Mouse (Mus musculus): ENCODE measurements at regions not wholly inside any gene's neighbourhood (a gene's known extent, or its start where the extent isn't known, plus 50 kb on each side); places are given as distances from the start of the nearest gene placed in this dataset.

DNA sequence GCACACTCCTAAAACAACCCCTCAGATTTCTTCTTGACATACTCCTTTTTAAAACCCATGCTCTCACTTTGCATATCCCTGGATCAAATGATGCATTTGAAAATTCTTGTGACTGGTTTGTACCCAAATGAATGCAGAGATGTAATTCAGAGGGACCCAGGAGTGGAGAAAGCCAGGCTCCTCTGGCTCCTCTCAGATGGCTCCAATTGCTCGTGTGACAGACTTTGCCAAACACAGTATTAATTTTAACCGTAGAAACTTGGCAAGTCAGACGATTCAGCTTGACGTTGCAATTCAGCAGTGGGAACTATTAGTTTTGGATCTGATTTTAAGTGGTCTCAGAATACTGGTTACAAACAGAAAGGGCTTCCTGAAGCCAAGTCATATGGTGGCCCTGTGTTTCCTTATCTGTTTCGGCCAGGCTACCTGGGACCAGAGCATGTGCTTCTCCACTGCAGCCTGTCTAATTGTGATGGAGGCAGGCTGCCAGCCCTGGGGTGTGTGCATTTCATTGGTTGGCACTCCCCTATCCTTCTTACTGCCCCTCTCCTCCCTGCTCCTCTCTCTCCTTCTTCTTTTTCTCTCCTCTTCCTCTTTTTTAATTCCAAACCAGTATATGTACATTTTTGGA is 81.9 kb upstream of the Klf12 start:
- TF ChIP-seq CTCF (IDR thresholded peaks at IDR 0.05; ENCODE audit: borderline replicate concordance, control insufficient read depth, extremely low read depth, insufficient read depth, low read length, poor library complexity) (no peak), POLR2A (IDR thresholded peaks at IDR 0.05; ENCODE audit: control insufficient read depth, extremely low read depth, insufficient read depth, low read length, poor library complexity) (no peak)
- Histone ChIP-seq H3K27me3 (ENCODE audit: control insufficient read depth, insufficient read depth, low read length) (no peaks in the 10 kb centered on the region), H3K4me3 (ENCODE audit: control insufficient read depth, insufficient read depth, low read length) (no peak overlapping the region), H3K27ac (ENCODE audit: control insufficient read depth, insufficient read depth, low read length) (no peak overlapping the region), H3K36me3 (ENCODE audit: control insufficient read depth, insufficient read depth, low read length) (no peaks in the 10 kb centered on the region), H3K4me1 (replicated peaks; ENCODE audit: control insufficient read depth, insufficient read depth, low read length) (no peaks in the 10 kb centered on the region)
- DNase-seq, result no peak
- WGBS, result 39% methylated on average over 5 of the region's 5 CpGs

DNA sequence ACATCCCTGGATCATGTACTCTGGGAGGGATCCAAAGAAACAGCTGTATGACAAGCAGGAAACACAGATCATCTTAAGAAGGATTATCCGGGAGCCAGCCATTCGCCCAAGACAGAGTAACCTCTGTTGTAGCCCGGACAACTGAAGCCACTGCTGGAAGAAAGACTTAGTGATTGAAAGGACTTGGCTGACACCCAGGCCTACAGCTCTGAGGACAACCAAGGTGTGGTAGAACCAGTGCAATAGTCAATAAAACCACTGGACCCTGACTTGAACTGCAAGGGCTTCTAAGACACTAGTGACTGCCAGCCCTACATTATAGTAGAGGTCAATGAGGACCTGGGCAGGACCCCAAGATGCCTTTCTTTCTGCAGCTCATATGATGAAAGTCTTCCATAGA is 78.3 kb upstream of the Klf12 start:
- Histone ChIP-seq H3K36me3 (ENCODE audit: control insufficient read depth, insufficient read depth, low read length) (no peaks in the 10 kb centered on the region), H3K27ac (ENCODE audit: control insufficient read depth, insufficient read depth, low read length) (no peak overlapping the region), H3K4me3 (ENCODE audit: control insufficient read depth, insufficient read depth, low read length) (no peak overlapping the region), H3K4me1 (replicated peaks; ENCODE audit: control insufficient read depth, insufficient read depth, low read length) (no peaks in the 10 kb centered on the region), H3K27me3 (ENCODE audit: control insufficient read depth, insufficient read depth, low read length) (no peaks in the 10 kb centered on the region)
- DNase-seq, result no peak
- 93% methylated on average over 3 of the region's 3 CpGs for WGBS
- no peak for TF ChIP-seq POLR2A (IDR thresholded peaks at IDR 0.05; ENCODE audit: control insufficient read depth, extremely low read depth, insufficient read depth, low read length, poor library complexity)
- TF ChIP-seq CTCF (IDR thresholded peaks at IDR 0.05; ENCODE audit: borderline replicate concordance, control insufficient read depth, extremely low read depth, insufficient read depth, low read length, poor library complexity), result no peak

DNA sequence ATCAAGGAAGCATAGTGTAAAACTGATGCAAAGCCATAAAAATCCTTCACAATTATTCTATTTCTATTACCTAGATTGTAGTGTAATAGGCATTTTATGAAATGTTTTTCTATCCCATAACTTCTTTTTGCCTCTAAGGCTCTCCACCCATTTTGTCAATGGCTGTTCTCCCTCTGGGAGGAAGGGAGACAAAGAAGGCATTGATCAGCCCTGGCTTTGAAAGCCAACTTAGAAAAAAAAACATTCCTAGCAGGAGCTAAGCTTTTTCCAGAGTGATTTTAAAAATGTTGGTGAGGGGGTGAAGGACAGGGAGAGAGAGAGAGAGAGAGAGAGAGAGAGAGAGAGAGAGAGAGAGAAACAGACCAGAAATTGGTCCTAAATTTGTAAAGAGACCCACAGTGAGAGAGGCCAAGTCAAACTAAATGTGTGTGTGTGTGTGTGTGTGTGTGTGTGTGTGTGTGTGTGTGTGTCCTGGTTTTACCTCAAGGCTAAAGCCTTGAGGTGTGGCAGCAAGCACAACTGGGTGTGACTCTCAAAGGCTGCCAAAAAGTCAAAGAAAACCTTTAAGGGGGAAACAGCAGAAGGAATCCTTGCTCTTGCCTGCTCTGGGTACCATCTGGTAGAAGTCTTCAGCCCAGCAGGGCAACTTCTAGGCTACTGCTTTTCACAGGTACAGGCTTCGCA is 77.0 kb upstream of the Klf12 start:
- H3K4me1 ChIP-seq (replicated peaks; ENCODE audit: control insufficient read depth, insufficient read depth, low read length), result no peaks in the 10 kb centered on the region
- H3K27ac ChIP-seq (ENCODE audit: control insufficient read depth, insufficient read depth, low read length), result no peak overlapping the region
- DNase-seq, result no peak
- WGBS, result 100% methylated on average over 1 of the region's 1 CpGs
- no peaks in the 10 kb centered on the region for H3K27me3 ChIP-seq (ENCODE audit: control insufficient read depth, insufficient read depth, low read length)
- TF ChIP-seq CTCF (IDR thresholded peaks at IDR 0.05; ENCODE audit: borderline replicate concordance, control insufficient read depth, extremely low read depth, insufficient read depth, low read length, poor library complexity) (no peak), POLR2A (IDR thresholded peaks at IDR 0.05; ENCODE audit: control insufficient read depth, extremely low read depth, insufficient read depth, low read length, poor library complexity) (no peak)
- H3K4me3 ChIP-seq (ENCODE audit: control insufficient read depth, insufficient read depth, low read length), result no peak overlapping the region
- H3K36me3 ChIP-seq (ENCODE audit: control insufficient read depth, insufficient read depth, low read length), result no peaks in the 10 kb centered on the region

DNA sequence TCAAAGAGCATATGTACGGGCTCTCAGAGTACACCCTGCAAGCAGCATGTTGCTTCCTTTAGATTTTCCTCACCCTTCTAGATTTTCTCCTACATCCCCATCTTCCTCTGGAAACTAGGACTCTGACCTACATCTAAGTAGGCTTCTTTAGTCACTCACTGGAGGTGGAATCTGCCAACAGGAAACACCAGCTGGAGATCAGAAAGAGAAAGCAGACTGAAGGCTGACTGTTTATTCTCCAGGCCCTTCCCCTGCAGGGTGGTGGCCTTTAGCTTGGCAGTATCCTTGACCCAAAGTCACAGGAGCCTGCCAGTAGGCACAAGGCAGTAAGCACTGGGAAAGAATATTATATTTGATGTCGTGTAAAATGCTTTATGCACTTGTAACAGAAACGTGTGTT is 75.4 kb upstream of the Klf12 start:
- H3K27ac ChIP-seq (ENCODE audit: control insufficient read depth, insufficient read depth, low read length), result no peak overlapping the region
- no peaks in the 10 kb centered on the region for H3K36me3 ChIP-seq (ENCODE audit: control insufficient read depth, insufficient read depth, low read length)
- 91% methylated on average over 3 of the region's 3 CpGs for WGBS
- H3K4me3 ChIP-seq (ENCODE audit: control insufficient read depth, insufficient read depth, low read length), result no peak overlapping the region
- TF ChIP-seq POLR2A (IDR thresholded peaks at IDR 0.05; ENCODE audit: control insufficient read depth, extremely low read depth, insufficient read depth, low read length, poor library complexity) (no peak), CTCF (IDR thresholded peaks at IDR 0.05; ENCODE audit: borderline replicate concordance, control insufficient read depth, extremely low read depth, insufficient read depth, low read length, poor library complexity) (no peak)
- no peak for DNase-seq
- no peaks in the 10 kb centered on the region for H3K4me1 ChIP-seq (replicated peaks; ENCODE audit: control insufficient read depth, insufficient read depth, low read length)
- H3K27me3 ChIP-seq (ENCODE audit: control insufficient read depth, insufficient read depth, low read length), result no peaks in the 10 kb centered on the region

DNA sequence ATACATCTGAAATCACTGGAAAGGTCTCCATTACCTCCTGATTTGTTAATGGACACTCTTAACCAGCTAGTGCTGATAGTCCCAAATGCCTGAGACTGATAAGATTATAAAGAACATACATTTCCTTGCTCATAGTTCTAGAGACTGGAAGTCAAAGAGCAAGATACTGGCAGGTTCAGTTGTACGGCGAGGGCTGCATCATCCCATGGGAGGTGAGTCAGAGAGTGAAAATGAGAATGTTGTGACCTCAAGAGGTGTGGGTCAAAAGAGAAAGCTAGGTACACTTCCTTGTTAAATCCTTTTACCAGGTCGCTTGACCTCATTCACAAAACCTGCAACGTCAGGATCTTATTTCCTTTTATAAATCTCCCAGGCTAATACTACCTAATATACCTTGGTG is 72.7 kb upstream of the Klf12 start:
- H3K36me3 ChIP-seq (ENCODE audit: control insufficient read depth, insufficient read depth, low read length), result no peaks in the 10 kb centered on the region
- no peaks in the 10 kb centered on the region for H3K27me3 ChIP-seq (ENCODE audit: control insufficient read depth, insufficient read depth, low read length)
- no peaks in the 10 kb centered on the region for H3K4me1 ChIP-seq (replicated peaks; ENCODE audit: control insufficient read depth, insufficient read depth, low read length)
- 89% methylated on average over 4 of the region's 4 CpGs for whole genome bisulfite sequencing
- H3K4me3 ChIP-seq (ENCODE audit: control insufficient read depth, insufficient read depth, low read length), result no peak overlapping the region
- DNase-seq, result no peak
- H3K27ac ChIP-seq (ENCODE audit: control insufficient read depth, insufficient read depth, low read length), result no peak overlapping the region
- TF ChIP-seq POLR2A (IDR thresholded peaks at IDR 0.05; ENCODE audit: control insufficient read depth, extremely low read depth, insufficient read depth, low read length, poor library complexity), result no peak

DNA sequence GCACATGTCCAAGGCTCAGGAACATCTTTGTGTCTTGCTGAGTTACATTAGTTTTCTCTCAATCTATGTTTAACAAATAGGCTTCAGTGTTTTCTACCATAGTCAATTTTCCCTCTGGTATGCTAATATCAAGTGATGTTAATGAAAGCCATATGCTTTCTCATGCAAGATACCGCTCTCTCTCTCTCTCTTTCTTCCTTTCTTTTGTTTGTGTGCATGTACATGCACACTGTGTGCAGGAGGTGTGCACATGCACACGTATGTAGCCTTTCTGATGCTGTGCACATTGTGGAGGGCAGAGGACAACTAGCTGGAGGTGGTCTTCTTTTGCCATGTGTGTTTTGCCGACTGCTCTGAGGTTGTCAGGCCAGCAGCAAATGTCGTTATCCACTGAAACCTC is 69.0 kb upstream of the Klf12 start:
- DNase-seq, result no peak

More for the DNA sequence above, 69.0 kb upstream of the Klf12 start:
- Histone ChIP-seq H3K4me1 (replicated peaks; ENCODE audit: control insufficient read depth, insufficient read depth, low read length) (no peaks in the 10 kb centered on the region), H3K27me3 (ENCODE audit: control insufficient read depth, insufficient read depth, low read length) (no peaks in the 10 kb centered on the region), H3K36me3 (ENCODE audit: control insufficient read depth, insufficient read depth, low read length) (no peaks in the 10 kb centered on the region), H3K4me3 (ENCODE audit: control insufficient read depth, insufficient read depth, low read length) (no peak overlapping the region), H3K27ac (ENCODE audit: control insufficient read depth, insufficient read depth, low read length) (no peak overlapping the region)
- TF ChIP-seq POLR2A (IDR thresholded peaks at IDR 0.05; ENCODE audit: control insufficient read depth, extremely low read depth, insufficient read depth, low read length, poor library complexity), result no peak
- TF ChIP-seq CTCF (IDR thresholded peaks at IDR 0.05; ENCODE audit: borderline replicate concordance, control insufficient read depth, extremely low read depth, insufficient read depth, low read length, poor library complexity), result no peak
- 93% methylated on average over 4 of the region's 4 CpGs for WGBS
